Mouse (Mus musculus) myocyte (in vitro differentiated cells): ENCODE data around the gene Garnl3. TPM values are rescaled to one million over a fixed set of nuclear protein-coding genes. Genes with fewer than 3 reads are reported as not detected.

ENCODE experiments used
- H3K27me3 ChIP-seq: one replicate; pipeline ENCODE4 v1.6.1; 2011; ENCODE audit not compliant: control insufficient read depth, insufficient read depth, insufficient read length
- H3K36me3 ChIP-seq: one replicate; pipeline ENCODE4 v1.6.1; 2011; ENCODE audit not compliant: control insufficient read depth, insufficient read depth
- H3K4me2 ChIP-seq: one replicate; pipeline ENCODE4 v1.6.1; 2011; ENCODE audit warnings: low read depth, control low read depth
- H3K4me3 ChIP-seq: one replicate; pipeline ENCODE4 v1.5.1; 2011; ENCODE audit warnings: mild to moderate bottlenecking, control low read depth, moderate library complexity
- H3K79me2 ChIP-seq: one replicate; pipeline ENCODE4 v1.6.1; 2011; ENCODE audit not compliant: control insufficient read depth, insufficient read depth
- H3ac ChIP-seq: one replicate; pipeline ENCODE4 v1.6.1; 2011; ENCODE audit not compliant: control insufficient read depth, insufficient read length
- CEBPB ChIP-seq: IDR thresholded peaks from 2 replicates; pipeline ENCODE4 v1.6.1; 2011; ENCODE audit warnings: mild to moderate bottlenecking, moderate library complexity; ENCODE audit not compliant: poor library complexity, insufficient read depth, severe bottlenecking
- E2F4 ChIP-seq: IDR thresholded peaks from one replicate; pipeline ENCODE4 v1.6.1; 2011; ENCODE audit warnings: mild to moderate bottlenecking, control low read depth, moderate library complexity; ENCODE audit not compliant: insufficient read depth
- MAX ChIP-seq: IDR thresholded peaks from one replicate; pipeline ENCODE4 v1.6.1; 2011; ENCODE audit warnings: low read depth, mild to moderate bottlenecking, control low read depth
- MYOD1 ChIP-seq, 3 experiments: IDR thresholded peaks; one replicate each; pipeline ENCODE4 v1.6.1; 2011; ENCODE audit warnings: control low read depth in 2 of 3, low read depth in 2 of 3, mild to moderate bottlenecking in 2 of 3, moderate library complexity in 1 of 3; ENCODE audit not compliant: insufficient read length in 2 of 3, control insufficient read depth in 1 of 3
- MYOG ChIP-seq, 3 experiments: IDR thresholded peaks; one replicate each; pipeline ENCODE4 v1.6.1; 2011; ENCODE audit warnings: control low read depth in 2 of 3, low read depth in 2 of 3, mild to moderate bottlenecking in 2 of 3; ENCODE audit not compliant: insufficient read length in 2 of 3, control insufficient read depth in 1 of 3, insufficient read depth in 1 of 3
- POLR2A ChIP-seq: IDR thresholded peaks from one replicate; pipeline ENCODE4 v1.6.1; 2011; ENCODE audit warnings: low read depth, mild to moderate bottlenecking, control low read depth, moderate library complexity; ENCODE audit not compliant: insufficient read length
- POLR2AphosphoS2 ChIP-seq: IDR thresholded peaks from one replicate; pipeline ENCODE4 v1.6.1; 2011; ENCODE audit warnings: low read depth, control low read depth; ENCODE audit not compliant: insufficient read length
- REST ChIP-seq: IDR thresholded peaks from one replicate; pipeline ENCODE4 v1.6.1; 2011; ENCODE audit warnings: mild to moderate bottlenecking, control low read depth, moderate library complexity; ENCODE audit not compliant: insufficient read depth, insufficient read length
- SRF ChIP-seq: IDR thresholded peaks from one replicate; pipeline ENCODE4 v1.6.1; 2011; ENCODE audit warnings: low read depth; ENCODE audit not compliant: control insufficient read depth, insufficient read length
- TCF12 ChIP-seq: IDR thresholded peaks from one replicate; pipeline ENCODE4 v1.6.1; 2011; ENCODE audit warnings: mild to moderate bottlenecking, control low read depth; ENCODE audit not compliant: poor library complexity, insufficient read depth, severe bottlenecking
- TCF3 ChIP-seq: IDR thresholded peaks from one replicate; pipeline ENCODE4 v1.6.1; 2011; ENCODE audit warnings: low read depth, control low read depth; ENCODE audit not compliant: insufficient read length
- USF1 ChIP-seq: IDR thresholded peaks from one replicate; pipeline ENCODE4 v1.6.1; 2011; ENCODE audit warnings: low read depth, mild to moderate bottlenecking, control low read depth, moderate library complexity
- polyA plus RNA-seq: library from polyadenylated mRNA; unstranded; fragments of >200 nt; fragmentation: generic; extraction: Trizol; gene quantifications from one replicate; pipeline ENCODE4 v1.2.1, GENCODE M21; 2012; ENCODE audit warnings: missing spikeins

Gene Garnl3
- polyA plus RNA-seq, 1 experiment, result 2.1 TPM

GRCm38 (mm10) chr2:32961192-32961995 lies 170.1 kb downstream of the Garnl3 start, which contains the start of the genes Rpl12 and Lrsam1:
Gene Rpl12, plus strand, starts transcription at chr2:32961559.
Gene Lrsam1, minus strand, starts transcription at chr2:32961614.
- H3K4me2 ChIP-seq, result peak within 1 kb of the TSS; percentile 98
- no peaks in the 10 kb centered on the region for H3K27me3 ChIP-seq
- H3K4me3 ChIP-seq, result peak within 1 kb of the TSS; percentile 96
- peaks cover 28% of the 10 kb centered on the region for H3K79me2 ChIP-seq
- H3ac ChIP-seq, result peak within 1 kb of the TSS; percentile 52
- no peak for TF ChIP-seq USF1
- peak; percentile 82 for TF ChIP-seq POLR2A
- TF ChIP-seq POLR2AphosphoS2, result peak; percentile 93
- TF ChIP-seq MAX, result peak; percentile 81
- TF ChIP-seq SRF, result no peak
- no peak for TF ChIP-seq MYOG (IDR thresholded peaks at IDR 0.05; ENCODE audit: control insufficient read depth in 1 of 3, insufficient read depth in 1 of 3, insufficient read length in 2 of 3, low read depth in 2 of 3)
- no peak for TF ChIP-seq TCF12
- TF ChIP-seq TCF3, result no peak
- no peak for TF ChIP-seq REST
- TF ChIP-seq MYOD1 (IDR thresholded peaks at IDR 0.05; ENCODE audit: control insufficient read depth in 1 of 3, insufficient read length in 2 of 3, low read depth in 2 of 3), result no peak
- TF ChIP-seq E2F4, result no peak
- no peak for TF ChIP-seq CEBPB
- H3K36me3 ChIP-seq, result peaks cover 26% of the 10 kb centered on the region

GRCm38 (mm10) chr2:32960273-32960672 lies 171.2 kb downstream of the Garnl3 start:
- H3K79me2 ChIP-seq, result peaks cover 28% of the 10 kb centered on the region
- no peak overlapping the region for H3ac ChIP-seq
- H3K4me2 ChIP-seq, result peak overlapping the region; percentile 98
- H3K36me3 ChIP-seq, result peaks cover 26% of the 10 kb centered on the region
- H3K27me3 ChIP-seq, result no peaks in the 10 kb centered on the region
- TF ChIP-seq SRF (no peak), MYOD1 (IDR thresholded peaks at IDR 0.05; ENCODE audit: control insufficient read depth in 1 of 3, insufficient read length in 2 of 3, low read depth in 2 of 3) (no peak), MYOG (IDR thresholded peaks at IDR 0.05; ENCODE audit: control insufficient read depth in 1 of 3, insufficient read depth in 1 of 3, insufficient read length in 2 of 3, low read depth in 2 of 3) (no peak), MAX (no peak), E2F4 (no peak), CEBPB (no peak), USF1 (no peak), POLR2AphosphoS2 (no peak), REST (no peak), TCF3 (no peak), TCF12 (no peak), POLR2A (no peak)
- peak overlapping the region; percentile 96 for H3K4me3 ChIP-seq

- no peak overlapping the region for H3K4me2 ChIP-seq
- peaks cover 3% of the 10 kb centered on the region for H3K36me3 ChIP-seq
Measured at GRCm38 (mm10) chr2:32957344-32957743, 174.1 kb downstream of the Garnl3 start.

GRCm38 (mm10) chr2:32954581-32954980 lies 176.9 kb downstream of the Garnl3 start:
- H3K79me2 ChIP-seq, result no peaks in the 10 kb centered on the region
- H3K4me3 ChIP-seq, result no peak overlapping the region
- TF ChIP-seq TCF12 (no peak), MYOD1 (IDR thresholded peaks at IDR 0.05; ENCODE audit: control insufficient read depth in 1 of 3, insufficient read length in 2 of 3, low read depth in 2 of 3) (no peak), MYOG (IDR thresholded peaks at IDR 0.05; ENCODE audit: control insufficient read depth in 1 of 3, insufficient read depth in 1 of 3, insufficient read length in 2 of 3, low read depth in 2 of 3) (no peak)
- no peak overlapping the region for H3K4me2 ChIP-seq
- H3K36me3 ChIP-seq, result peaks cover 3% of the 10 kb centered on the region
- no peak overlapping the region for H3ac ChIP-seq
- no peaks in the 10 kb centered on the region for H3K27me3 ChIP-seq

More at GRCm38 (mm10) chr2:32957344-32957743, 174.1 kb downstream of the Garnl3 start:
- TF ChIP-seq SRF (no peak), MYOG (IDR thresholded peaks at IDR 0.05; ENCODE audit: control insufficient read depth in 1 of 3, insufficient read depth in 1 of 3, insufficient read length in 2 of 3, low read depth in 2 of 3) (no peak), CEBPB (no peak), TCF12 (no peak), REST (no peak), MAX (no peak), POLR2A (no peak), TCF3 (no peak), MYOD1 (IDR thresholded peaks at IDR 0.05; ENCODE audit: control insufficient read depth in 1 of 3, insufficient read length in 2 of 3, low read depth in 2 of 3) (no peak), POLR2AphosphoS2 (no peak), E2F4 (no peak)
- Histone ChIP-seq H3K4me3 (no peak overlapping the region), H3K27me3 (no peaks in the 10 kb centered on the region), H3ac (no peak overlapping the region), H3K79me2 (peaks cover 8% of the 10 kb centered on the region)
